Mouse (Mus musculus): Measurements from ENCODE around the gene Gm21095. TPM values are rescaled to one million over a fixed set of nuclear protein-coding genes. Genes with fewer than 3 reads are reported as not detected.

Gene Gm21095
- polyA plus RNA-seq (2012; rRNA removed), result not detected in 2 replicates

GRCm38 (mm10) chrY:84096979-84097378 lies at the start of gene Gm21095:
Gene Gm21095 (plus strand): TSS chrY:84097279.

Measured in liver, embryonic 14 days (tissue).